Mouse (Mus musculus): Measurements from ENCODE around the gene Qdpr.

Qdpr gene

DNA sequence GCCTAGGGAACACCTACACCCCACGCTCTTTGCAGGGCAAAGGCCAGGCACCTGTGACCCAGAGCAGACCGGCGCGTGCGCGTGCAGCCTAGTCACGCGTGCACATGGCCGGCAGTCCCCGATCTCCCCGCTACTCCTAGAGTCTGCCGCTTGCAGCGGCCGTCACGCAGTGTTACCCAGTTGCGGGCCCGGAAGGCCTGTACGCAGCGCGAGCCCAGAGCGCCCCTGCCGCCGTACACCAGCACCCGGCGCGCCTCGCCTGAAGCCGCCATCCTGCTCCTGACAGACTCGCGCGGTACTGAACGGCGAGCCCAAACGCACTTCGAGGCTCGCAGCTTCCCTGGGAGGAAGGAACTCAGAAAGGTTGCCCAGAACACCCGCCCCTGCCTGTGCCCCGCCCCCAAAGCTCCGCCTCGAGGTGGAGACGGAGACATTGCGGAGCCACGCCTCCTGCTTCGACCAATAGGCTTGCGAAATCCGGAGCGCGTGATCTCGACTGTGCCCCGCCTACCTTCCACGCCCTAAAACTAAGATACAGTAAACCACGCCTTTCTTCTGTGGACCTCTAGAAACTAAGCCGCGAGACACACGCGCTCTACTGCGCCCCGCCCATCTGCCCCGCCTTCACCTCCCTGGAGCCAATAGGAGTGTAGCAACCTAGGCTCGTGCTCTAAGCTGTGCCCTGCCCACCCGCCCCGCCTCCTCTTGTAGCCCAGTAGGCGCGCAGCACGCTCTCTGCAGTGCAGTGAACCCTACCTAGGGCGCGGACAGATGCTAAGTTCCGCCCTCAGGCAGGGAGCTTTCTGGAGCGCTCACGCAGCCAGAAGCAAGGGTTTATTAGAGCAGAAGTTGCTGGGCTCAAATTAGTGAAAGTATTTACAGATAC, at the start of gene Qdpr:
TSS of gene Qdpr (minus strand) at position 406 of the 886 bp plus-strand sequence.
- peak; percentile 91 for DNase-seq

DNA sequence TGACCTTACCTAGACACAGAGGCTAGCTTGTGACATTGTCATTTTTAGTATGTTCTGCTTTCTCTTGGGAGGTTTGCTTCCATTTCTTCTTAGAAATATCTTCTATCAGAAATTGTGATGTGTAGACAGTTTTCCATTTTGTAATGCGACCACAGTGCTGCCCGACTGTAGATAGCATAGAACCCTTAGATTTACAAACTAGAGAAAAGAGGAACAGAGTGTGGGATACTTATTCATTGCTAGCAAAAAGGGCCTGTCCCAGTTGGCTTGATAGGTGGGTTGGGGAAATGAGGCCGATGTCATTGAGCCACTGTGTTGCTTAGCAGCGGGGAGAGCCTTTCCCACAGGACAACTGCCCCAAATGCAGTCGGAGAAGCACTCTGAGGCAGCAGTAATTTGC, 47.5 kb upstream of the Qdpr start:
- DNase-seq, result no peak

DNA sequence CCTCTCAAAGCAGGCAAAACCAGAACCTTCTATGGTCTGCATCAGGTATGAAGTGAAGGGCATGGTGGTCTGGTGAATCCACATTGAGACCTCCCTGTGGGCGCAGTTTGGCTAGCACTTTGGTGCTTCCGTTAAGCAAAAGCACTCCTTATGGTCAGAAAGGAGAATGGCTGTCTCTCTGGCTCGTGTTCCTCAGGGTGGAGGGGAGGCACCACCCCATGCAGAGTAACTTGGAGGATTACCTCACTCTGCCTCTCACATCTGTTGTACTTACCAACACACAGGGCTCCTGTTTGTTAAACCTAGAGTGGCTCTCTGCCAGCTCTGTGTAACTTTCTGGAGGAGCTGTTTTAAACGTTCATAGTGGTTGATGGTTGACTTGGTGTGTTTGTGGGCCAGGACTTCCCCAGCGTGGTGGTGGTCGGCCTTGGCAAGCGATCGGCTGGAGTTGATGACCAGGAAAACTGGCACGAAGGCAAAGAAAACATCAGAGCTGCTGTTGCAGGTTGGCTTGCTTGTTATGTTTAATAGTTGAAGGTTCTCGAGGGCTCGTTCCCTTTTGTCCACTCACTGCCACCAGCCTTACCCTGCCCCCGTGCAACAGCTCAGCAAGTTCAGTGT, 47.0 kb upstream of the Qdpr start:
- no peak for DNase-seq

DNA sequence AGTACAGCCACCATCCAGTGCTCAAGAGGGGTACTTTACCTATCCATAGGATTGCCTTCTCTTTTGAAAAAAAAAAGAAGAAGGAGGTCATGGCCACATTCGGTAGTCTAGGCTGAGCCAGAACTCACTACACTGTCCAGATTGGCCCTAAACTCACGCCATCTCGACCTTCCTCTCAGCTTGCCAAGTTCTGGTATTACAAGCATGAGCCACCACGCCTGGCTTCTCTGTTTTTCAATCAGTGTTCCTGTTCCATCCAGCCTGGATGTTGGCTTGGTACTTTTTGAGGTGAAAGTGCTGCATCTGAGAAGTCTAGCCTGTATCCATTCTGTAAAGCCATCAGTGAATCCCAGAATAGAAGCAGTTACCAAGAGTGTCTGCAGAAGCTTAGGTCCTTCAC, 46.4 kb upstream of the Qdpr start:
- DNase-seq, result no peak

DNA sequence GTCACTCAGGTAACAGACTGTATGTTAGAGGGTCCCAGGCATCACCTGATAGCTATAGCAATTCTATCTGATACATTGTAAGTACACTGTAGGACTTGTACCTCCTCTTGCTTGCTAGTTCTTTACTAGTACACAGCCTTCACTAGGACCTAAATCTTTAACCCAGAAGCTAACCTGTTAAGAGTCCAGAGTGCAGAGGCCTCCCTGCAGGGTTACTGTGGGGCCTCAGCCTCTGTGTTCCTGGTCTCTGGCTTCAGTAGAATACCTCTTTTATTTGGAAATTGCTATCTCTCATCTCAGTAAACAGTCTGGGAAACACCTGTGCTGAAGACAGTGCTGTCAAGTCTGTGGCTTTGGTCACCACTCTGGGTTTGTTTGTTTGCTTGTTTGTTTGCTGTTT, 46.0 kb upstream of the Qdpr start:
- no peak for DNase-seq

DNA sequence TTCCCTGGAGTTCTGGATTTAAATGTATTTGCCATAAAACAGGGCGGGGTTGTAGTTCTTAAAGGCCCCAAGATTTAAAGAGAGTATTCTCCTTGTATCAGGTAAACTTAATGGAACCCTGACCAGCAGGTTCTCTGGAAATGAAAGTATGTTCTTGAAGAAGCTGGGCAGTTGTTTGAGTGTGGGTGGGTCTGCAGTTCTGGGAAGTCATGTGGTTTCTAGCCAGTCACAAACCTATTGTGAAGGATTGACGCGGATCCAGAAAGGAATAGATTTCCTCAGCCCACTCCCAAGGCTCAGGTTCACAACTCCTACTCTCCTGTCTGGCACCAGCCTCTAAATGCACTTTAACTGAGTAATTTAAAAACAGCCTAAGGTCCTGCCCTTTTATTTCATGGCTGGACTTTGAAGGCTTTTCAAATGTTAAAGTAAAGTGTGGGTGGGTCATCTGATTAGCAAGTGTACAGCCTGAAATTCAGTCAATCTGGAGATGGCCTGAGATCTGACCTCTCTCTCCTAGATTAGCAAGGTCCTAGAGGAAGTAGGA, 45.5 kb upstream of the Qdpr start:
- no peak for DNase-seq

DNA sequence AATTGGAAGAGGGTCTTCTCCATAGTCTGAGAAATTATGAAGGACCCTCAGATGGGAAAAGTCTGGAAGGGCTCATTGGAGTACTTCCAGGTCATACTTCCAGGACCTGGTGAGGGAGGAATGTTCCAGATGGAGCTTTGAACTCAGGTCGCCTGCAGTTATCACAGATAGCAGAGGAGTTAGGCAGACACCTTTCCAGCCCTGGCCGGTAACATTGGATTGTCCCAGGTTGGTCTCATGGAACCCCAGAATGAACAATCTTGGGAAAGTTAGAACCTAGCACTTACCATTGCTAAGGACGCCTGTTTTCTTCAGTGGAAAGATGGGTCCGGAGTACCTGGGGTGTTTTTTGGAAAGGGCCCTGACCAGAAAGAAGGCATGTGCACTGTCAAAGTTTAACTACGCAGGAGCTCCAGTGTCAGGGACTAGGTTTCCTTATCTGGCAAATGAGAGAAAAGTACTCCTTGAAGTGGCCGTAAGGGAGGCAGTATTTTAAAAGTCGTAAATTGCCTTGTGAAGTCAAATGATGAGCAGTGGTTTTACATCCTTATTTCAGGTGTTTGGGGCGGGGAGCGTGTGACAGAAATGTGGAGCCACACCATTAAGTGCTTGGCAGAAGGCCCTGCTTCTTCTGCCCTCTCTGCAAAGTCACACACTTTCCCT, 44.2 kb upstream of the Qdpr start:
- DNase-seq, result no peak

DNA sequence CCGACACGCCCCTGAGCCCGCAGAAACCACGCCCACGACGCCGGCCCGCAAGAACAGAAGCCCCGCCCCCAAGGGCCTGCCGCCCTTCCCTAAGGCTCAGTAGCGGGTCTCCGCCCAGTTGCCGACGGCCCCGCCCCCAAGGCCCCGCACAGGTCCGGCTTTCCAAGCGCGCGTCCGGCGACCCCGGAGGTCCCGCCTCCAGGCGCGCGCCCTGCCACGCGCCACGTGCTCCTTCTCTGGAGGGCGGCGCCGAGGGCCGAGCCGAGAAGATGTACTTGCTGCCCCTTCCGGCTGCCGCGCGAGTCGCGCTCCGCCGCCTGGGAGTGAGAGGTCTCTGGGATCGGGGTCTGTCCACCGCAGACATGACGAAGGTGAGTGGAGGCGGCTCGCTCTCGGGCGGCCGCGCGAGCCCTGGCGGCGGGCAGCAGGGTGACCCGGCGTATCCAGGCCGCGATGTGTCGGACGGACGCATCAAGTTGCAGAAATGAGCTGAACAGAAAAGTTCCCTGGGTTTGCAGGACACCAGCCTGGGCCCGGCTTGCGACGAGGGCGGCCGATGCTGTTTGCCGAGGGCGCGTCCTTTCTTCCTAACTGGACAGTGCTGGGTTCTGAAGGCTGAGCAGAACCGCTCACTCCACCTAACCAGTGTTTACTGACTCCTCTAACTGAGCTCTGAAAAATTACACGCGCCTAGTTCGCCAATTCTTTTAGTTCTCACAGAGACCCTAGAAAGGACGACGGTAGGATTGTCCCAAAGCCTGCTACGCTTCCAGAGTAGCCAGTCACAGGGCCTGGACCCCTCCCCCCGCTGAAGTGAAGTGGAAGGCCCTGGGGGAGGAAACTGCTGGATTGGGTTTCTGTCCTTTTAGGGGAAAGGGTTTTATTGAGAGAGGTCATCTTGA, 43.4 kb upstream of the Qdpr start, which contains the start of gene Lap3:
TSS of gene Lap3 (plus strand) at position 184 of the 902 bp plus-strand sequence.
- peak; percentile 97 for DNase-seq

DNA sequence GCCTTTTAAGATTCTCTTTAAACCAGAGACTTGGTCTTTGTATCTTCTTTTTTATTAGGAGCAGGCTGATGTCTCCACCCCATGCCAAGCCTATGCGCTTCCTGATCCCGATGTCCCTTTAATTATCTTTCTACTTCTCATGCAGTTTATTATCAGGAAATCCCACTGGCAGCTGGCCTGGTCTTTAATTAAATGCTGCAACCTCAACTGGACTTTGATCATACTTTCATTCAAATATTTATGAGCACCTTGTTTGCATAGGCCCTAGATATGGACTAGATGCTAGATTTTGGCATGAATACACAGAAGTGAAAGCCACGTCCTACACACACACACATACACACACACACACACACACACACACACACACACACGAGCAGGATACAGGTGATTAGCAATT, 41.7 kb upstream of the Qdpr start:
- no peak for DNase-seq

DNA sequence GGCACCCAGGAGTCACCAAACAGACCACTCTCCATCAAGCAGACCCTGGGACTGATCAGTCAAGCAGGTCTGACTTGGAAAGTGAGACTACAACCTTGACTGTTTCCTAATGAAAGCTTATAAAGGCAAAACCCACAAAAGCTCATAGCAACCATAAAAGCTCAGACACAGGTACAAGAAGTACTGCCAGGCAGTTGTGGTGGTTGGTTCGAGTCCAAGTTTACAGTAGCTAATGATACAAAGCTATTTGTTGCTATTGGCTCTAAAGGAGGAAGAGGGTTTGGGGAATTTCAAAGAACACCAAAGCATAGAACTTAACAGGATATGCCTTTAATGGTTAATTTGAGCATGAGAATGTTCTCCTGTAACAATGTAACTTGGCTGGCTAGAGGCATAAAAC, 33.6 kb upstream of the Qdpr start:
- no peak for DNase-seq

DNA sequence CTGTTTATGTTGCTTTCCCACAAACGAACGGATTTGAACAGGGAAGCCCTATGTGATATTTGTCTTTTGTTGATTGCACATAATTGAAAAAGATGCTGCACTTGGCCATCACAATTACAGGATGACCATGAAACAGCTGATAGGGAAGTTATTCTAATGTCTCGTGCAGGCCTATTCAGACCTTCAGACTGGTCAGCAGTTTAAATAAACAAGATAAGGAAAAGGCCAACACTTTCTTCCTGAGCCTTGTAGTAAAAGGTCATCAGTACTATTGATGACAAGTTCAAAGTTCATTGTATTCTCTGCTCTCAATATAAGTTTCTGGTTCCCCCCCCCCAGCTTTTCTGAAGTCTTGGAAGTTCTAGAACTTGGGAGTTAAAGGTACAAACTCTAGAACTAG, 32.6 kb upstream of the Qdpr start:
- DNase-seq, result no peak

DNA sequence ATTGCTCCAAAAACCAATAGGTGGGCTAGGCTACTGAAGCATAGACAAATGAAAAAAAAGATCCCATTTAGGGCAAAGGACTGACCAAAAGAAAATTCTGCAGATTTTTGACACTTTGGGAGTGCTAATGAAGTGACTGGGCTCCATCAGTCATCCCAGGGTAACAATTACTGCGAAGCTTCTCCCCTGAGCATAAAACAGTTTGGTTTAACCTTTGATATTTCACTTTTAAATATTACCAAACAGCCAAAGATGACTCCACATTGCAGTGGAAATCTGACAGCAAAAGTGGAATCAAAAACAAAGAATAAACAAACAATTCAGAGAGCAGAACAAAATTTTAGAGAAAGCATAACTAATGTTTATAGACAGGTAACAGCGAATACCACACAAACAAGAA, 31.1 kb upstream of the Qdpr start:
- no peak for DNase-seq

DNA sequence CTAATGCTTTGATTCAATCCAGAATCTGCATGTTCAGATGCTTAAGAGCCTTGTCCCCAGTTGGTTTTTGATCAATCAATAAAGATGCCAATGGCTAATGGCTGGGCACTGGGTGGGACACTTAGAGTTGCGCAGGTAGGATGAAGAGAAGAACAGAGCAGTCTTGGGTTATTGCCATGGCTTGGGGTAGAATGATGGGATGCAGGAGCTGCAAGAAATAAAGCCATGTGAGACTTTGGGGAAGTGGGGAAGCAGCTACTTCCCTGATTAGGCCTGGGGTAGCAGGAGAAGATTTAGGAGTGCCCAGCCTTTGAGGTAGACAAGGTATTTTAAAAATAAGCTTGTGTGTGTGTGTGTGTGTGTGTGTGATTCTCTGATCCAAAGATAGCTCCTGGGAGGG, 30.0 kb upstream of the Qdpr start:
- no peak for DNase-seq

DNA sequence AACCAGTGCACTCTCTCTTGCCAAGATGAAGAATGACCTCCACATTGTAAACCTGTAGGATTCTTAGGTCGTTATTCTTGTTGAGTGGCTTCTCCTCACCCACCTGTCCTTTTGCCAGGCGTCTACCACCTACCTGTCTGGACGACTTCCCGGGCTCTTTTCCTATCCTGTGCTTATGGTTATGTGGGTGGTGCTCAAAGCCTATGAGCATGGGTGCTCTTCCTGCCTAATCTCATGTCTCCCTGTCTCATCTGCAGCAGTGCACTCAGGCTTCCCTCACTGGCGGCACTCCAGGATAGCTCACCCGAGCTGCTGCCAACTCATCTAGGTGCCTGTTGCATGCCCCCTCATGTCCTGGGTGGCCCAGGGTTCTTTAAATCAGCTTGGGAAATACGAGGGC, 27.6 kb upstream of the Qdpr start:
- no peak for DNase-seq

DNA sequence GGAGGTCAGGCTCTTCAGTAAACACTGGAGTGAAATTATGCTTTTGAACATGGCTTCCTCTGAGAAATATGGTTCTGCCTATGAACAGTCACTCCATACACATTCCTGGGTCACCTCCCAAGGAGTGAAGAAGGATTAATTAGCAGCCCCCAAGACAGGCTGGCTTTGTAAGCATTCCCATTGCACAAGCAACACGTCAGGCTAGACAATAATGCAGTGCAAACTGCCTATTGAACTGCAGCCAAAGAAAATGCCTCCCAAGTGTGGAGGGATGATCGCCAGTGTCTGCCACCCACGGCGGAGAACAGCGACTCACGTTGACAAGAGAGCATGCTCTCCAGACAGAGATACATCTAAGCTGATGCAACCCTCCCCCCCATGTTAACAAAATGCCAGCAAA, 26.3 kb upstream of the Qdpr start:
- no peak for DNase-seq

DNA sequence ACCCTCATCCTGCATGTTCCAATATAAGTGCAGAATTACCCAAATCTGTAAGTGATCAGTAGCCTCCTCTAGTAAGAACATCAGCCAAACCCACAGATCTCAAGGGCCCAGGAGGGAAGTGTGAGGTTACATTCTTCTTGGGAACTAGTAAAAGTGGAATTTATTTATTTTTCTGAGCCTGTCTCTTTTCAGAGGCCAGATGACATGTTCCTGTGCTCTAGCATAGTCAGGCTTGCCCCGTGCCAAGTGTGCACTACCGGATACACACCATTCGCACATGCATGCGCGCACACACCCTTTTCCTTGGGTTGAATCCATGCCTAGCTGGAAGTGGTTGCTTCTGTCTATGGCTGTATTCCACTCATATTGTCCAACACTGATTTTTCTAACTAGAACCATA, 25.7 kb upstream of the Qdpr start:
- DNase-seq, result no peak

DNA sequence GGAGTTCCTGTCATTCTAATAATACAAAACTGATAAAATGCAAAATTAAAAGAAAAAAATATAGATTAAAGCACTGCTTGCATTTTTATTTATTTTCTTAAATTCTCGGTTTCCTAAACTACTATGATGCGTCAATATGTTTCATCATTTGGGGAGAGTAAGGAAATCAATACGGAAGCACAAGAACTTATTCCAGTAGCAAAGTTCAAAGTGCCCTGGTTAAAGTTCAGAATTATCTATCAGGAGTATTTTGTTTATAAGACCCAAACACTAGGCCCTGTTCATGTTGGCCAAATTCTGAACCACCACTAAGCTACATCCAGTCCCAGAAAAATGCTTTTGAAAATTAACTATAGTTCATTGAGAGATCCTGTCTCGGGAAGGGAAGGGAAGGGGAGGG, 24.7 kb upstream of the Qdpr start:
- no peak for DNase-seq

DNA sequence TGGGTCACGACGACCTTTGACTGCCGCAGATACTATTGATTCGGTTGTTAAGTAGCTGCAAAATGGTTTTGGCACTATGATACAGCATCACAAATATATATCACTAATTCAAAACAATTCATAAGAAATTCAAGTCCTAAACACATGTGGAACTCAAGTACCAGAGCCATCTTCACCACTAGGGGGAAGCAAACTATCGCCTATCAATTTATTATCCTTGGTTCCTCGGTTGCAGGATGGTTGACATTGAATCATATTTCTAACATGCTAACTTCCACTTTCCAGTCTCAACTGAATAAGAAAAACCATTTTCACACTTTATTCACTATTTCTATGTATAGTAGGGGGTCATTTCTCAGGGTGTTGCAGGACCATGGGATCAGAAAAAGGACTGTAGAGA, 24.2 kb upstream of the Qdpr start:
- DNase-seq, result no peak

DNA sequence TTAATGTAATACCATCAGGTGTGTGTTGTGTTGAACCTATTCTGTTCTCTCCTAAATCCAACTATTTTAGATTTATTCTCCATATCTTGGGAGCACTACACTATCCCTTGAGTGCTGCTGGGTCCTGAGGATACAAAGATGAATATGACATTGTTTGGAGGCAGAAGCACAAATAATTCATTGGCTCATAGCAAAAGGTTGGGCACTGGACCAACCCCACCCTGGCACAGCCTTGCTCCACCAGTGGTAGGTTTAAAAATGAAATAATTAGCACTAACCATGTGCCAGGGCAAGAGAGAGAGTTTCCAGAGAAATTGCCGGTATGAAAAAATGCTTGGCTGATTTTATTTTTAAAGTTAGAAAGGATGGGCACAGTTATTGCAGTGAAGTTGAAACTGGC, 23.5 kb upstream of the Qdpr start:
- DNase-seq, result no peak

DNA sequence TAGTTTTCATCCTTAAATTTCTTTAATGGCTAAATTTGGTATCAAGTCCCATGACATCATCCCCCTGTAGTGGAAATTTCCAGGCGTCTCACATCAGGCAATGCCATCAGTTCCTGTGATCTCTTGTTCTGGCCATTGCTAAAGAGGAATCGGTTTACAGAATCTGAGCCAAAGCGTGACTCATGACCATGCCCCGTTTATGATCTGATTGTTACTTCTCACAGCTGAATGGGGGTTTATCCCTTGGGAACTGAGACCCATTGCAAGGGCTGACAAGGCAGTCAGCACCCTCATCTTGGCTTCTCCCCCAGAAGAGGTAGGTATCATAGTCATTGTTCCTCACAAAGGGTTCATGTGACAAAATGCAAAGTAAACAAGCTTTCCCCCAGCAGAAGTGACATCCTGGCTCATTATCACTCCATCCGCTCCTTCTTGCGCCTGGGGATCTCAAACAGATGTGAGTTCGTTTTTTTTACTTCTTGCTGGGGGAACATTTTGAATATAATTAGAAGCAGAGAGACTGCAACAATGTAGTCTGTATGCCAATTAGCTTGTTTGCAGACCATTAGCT, 22.9 kb upstream of the Qdpr start:
- DNase-seq, result no peak

DNA sequence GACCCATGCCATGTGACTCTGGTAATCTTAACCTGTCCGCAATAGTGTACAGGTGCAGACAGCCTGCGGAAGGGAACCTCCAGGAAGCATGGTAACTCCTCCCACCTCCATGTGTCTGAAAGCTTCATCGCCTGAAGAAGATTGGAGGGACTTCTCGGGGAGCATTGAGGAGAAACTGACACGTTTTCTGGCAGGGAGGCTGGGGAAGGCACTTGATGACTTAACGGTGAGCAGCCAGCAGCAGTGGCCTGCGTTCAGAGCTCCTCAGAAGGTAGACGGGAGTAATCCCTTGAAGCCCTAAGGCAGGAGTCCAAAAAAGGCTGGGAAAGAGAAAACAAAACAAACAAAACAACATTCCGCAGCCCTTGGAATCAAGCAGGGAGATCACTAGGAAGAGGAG, 4.4 kb upstream of the Qdpr start:
- no peak for DNase-seq

DNA sequence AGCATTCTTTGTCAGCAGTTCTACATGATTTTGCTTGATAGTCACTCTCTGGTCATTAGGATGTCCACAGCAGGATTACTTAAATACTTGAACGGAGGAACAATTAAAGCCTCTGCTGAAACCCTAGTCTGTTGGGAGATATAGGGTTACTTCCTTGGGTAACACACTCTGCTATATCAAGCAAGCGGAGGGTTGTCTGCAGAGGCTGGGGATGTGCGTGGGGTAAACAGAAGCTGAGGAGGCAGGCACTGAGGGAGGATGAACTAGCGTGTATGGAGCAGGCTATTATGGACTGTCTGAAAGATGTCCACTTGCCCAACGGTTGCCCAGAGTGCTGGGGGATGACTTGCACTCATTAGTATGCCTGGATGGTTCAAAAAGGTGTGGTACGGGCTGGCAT, 3.4 kb upstream of the Qdpr start, which contains the start of gene Clrn2:
TSS of gene Clrn2 (plus strand) at position 301 of the 400 bp plus-strand sequence.
- DNase-seq, result no peak

Data from right cerebral cortex, postnatal 25 days (tissue).